Mouse (Mus musculus) C2C12 (cell line): Measurements from ENCODE around the gene Mpv17l. TPM values are rescaled to one million over a fixed set of nuclear protein-coding genes. Genes with fewer than 3 reads are reported as not detected.

ENCODE experiments used
- H3K27me3 ChIP-seq: one replicate; pipeline ENCODE4 v1.6.1; 2011; ENCODE audit not compliant: control insufficient read depth, insufficient read depth, insufficient read length
- H3K36me3 ChIP-seq: one replicate; pipeline ENCODE4 v1.6.1; 2011; ENCODE audit not compliant: control insufficient read depth, insufficient read depth
- H3K4me3 ChIP-seq: one replicate; pipeline ENCODE4 v1.5.1; 2011; ENCODE audit warnings: mild to moderate bottlenecking, control low read depth; ENCODE audit not compliant: poor library complexity, insufficient read depth, severe bottlenecking
- H3K79me2 ChIP-seq: one replicate; pipeline ENCODE4 v1.6.1; 2011; ENCODE audit not compliant: control insufficient read depth, insufficient read depth
- H3K79me3 ChIP-seq: one replicate; pipeline ENCODE4 v1.6.1; 2011; ENCODE audit warnings: low read depth, control low read depth
- H3ac ChIP-seq: one replicate; pipeline ENCODE3; 2011; ENCODE audit warnings: low read depth; ENCODE audit not compliant: control insufficient read depth, insufficient read length
- CEBPB ChIP-seq: IDR thresholded peaks from one replicate; pipeline ENCODE4 v1.6.1; 2011; ENCODE audit warnings: low read depth, mild to moderate bottlenecking, control low read depth, moderate library complexity
- CTCF ChIP-seq: IDR thresholded peaks from one replicate; pipeline ENCODE4 v1.5.1; 2011; ENCODE audit not compliant: control insufficient read depth, insufficient read depth, insufficient read length
- FOSL1 ChIP-seq: IDR thresholded peaks from one replicate; pipeline ENCODE4 v1.8.0; 2011; ENCODE audit warnings: mild to moderate bottlenecking, low read length; ENCODE audit not compliant: poor library complexity, insufficient read depth, severe bottlenecking
- MAX ChIP-seq: IDR thresholded peaks from one replicate; pipeline ENCODE4 v1.6.1; 2011; ENCODE audit warnings: mild to moderate bottlenecking, control low read depth
- MYOD1 ChIP-seq: IDR thresholded peaks from one replicate; pipeline ENCODE4 v1.6.1; 2011; ENCODE audit warnings: low read depth; ENCODE audit not compliant: control insufficient read depth, insufficient read length
- MYOG ChIP-seq: IDR thresholded peaks from one replicate; pipeline ENCODE4 v1.6.1; 2011; ENCODE audit not compliant: control insufficient read depth, insufficient read length; ENCODE audit errors: extremely low read depth
- USF1 ChIP-seq: IDR thresholded peaks from one replicate; pipeline ENCODE4 v1.6.1; 2011; ENCODE audit warnings: low read depth, mild to moderate bottlenecking, control low read depth, moderate library complexity
- polyA plus RNA-seq: library from polyadenylated mRNA; unstranded; fragments of >200 nt; fragmentation: generic; extraction: Trizol; gene quantifications from one replicate; pipeline ENCODE4 v1.2.1, GENCODE M21; 2012; ENCODE audit warnings: missing spikeins

Gene Mpv17l
- polyA plus RNA-seq, 1 experiment: 0.51 TPM

GRCm38 (mm10) chr16:13940139-13940846 is 37.3 kb downstream of the Mpv17l start:
- Histone ChIP-seq H3K27me3 (no peaks in the 10 kb centered on the region), H3K79me2 (no peaks in the 10 kb centered on the region), H3K36me3 (no peaks in the 10 kb centered on the region), H3ac (no peak overlapping the region), H3K4me3 (no peak overlapping the region), H3K79me3 (no peaks in the 10 kb centered on the region)
- TF ChIP-seq MAX: no peak
- TF ChIP-seq MYOG: no peak
- no peak for TF ChIP-seq FOSL1
- TF ChIP-seq USF1: no peak
- TF ChIP-seq CEBPB: no peak
- TF ChIP-seq MYOD1: no peak
- no peak for TF ChIP-seq CTCF

GRCm38 (mm10) chr16:13940847-13941395 is 38.0 kb downstream of the Mpv17l start:
- TF ChIP-seq CEBPB (no peak), FOSL1 (no peak), MYOG (no peak), MAX (no peak), CTCF (no peak), MYOD1 (no peak), USF1 (no peak)
- Histone ChIP-seq H3K79me3 (no peaks in the 10 kb centered on the region), H3K79me2 (no peaks in the 10 kb centered on the region), H3K4me3 (no peak overlapping the region), H3ac (no peak overlapping the region), H3K36me3 (no peaks in the 10 kb centered on the region), H3K27me3 (no peaks in the 10 kb centered on the region)

- Histone ChIP-seq H3K36me3 (no peaks in the 10 kb centered on the region), H3ac (no peak overlapping the region), H3K4me3 (no peak overlapping the region), H3K79me2 (no peaks in the 10 kb centered on the region), H3K79me3 (no peaks in the 10 kb centered on the region), H3K27me3 (no peaks in the 10 kb centered on the region)
- TF ChIP-seq MYOG (no peak), CTCF (no peak), USF1 (no peak), CEBPB (no peak), FOSL1 (no peak), MAX (no peak), MYOD1 (no peak)
These were observed 41.2 kb downstream of the Mpv17l start for GRCm38 (mm10) chr16:13944178-13944577.

GRCm38 (mm10) chr16:13944752-13945151 is 41.8 kb downstream of the Mpv17l start:
- H3K79me2 ChIP-seq: no peaks in the 10 kb centered on the region
- no peaks in the 10 kb centered on the region for H3K79me3 ChIP-seq
- no peaks in the 10 kb centered on the region for H3K36me3 ChIP-seq
- no peaks in the 10 kb centered on the region for H3K27me3 ChIP-seq
- no peak overlapping the region for H3K4me3 ChIP-seq
- no peak overlapping the region for H3ac ChIP-seq
- TF ChIP-seq FOSL1 (no peak), USF1 (no peak), MYOG (no peak), CEBPB (no peak), MAX (no peak), MYOD1 (no peak)

- Histone ChIP-seq H3K36me3 (no peaks in the 10 kb centered on the region), H3K79me3 (no peaks in the 10 kb centered on the region), H3ac (no peak overlapping the region), H3K79me2 (no peaks in the 10 kb centered on the region), H3K4me3 (no peak overlapping the region), H3K27me3 (no peaks in the 10 kb centered on the region)
- TF ChIP-seq FOSL1: no peak
- no peak for TF ChIP-seq MYOD1
- no peak for TF ChIP-seq MYOG
- no peak for TF ChIP-seq USF1
- TF ChIP-seq CEBPB: no peak
- no peak for TF ChIP-seq MAX
- no peak for TF ChIP-seq CTCF
These were observed 42.2 kb downstream of the Mpv17l start for GRCm38 (mm10) chr16:13945153-13945552.

- Histone ChIP-seq H3ac (no peak overlapping the region), H3K4me3 (no peak overlapping the region), H3K27me3 (no peaks in the 10 kb centered on the region), H3K36me3 (no peaks in the 10 kb centered on the region), H3K79me3 (no peaks in the 10 kb centered on the region), H3K79me2 (no peaks in the 10 kb centered on the region)
- TF ChIP-seq MAX (no peak), FOSL1 (no peak), USF1 (no peak)
These were observed 43.3 kb downstream of the Mpv17l start for GRCm38 (mm10) chr16:13946306-13946705.
